Mouse (Mus musculus) mesoderm, embryonic 11.5 days (tissue): ENCODE results near the gene Hoxa10.

Experiments
- DNase-seq: peaks from one replicate; pipeline ENCODE4 v3.0.0-alpha.2; 2012; ENCODE audit warnings: low read depth, low spot score

Hoxa10 gene

GRCm38 (mm10) chr6:52245040-52245756 is 4.5 kb upstream of the Hoxa10 start:
- no peak for DNase-seq

GRCm38 (mm10) chr6:52244471-52245039 is 3.9 kb upstream of the Hoxa10 start:
- no peak for DNase-seq

GRCm38 (mm10) chr6:52243681-52244121 is 3.0 kb upstream of the Hoxa10 start:
- no peak for DNase-seq

GRCm38 (mm10) chr6:52242801-52243332 is 2.2 kb upstream of the Hoxa10 start:
- DNase-seq = no peak

- DNase-seq = no peak
Measured at GRCm38 (mm10) chr6:52241001-52241621, 457 bp upstream of the Hoxa10 start.

GRCm38 (mm10) chr6:52239625-52240388 is 847 bp downstream of the Hoxa10 start:
- DNase-seq = no peak

- DNase-seq = no peak
Measured at GRCm38 (mm10) chr6:52238976-52239375, 1.7 kb downstream of the Hoxa10 start.

GRCm38 (mm10) chr6:52238155-52238545 is 2.5 kb downstream of the Hoxa10 start:
- DNase-seq = no peak

GRCm38 (mm10) chr6:52237346-52238154 is 3.1 kb downstream of the Hoxa10 start:
- no peak for DNase-seq

- DNase-seq = no peak
Measured at GRCm38 (mm10) chr6:52236806-52237205, 3.8 kb downstream of the Hoxa10 start.

- DNase-seq = no peak
Measured at GRCm38 (mm10) chr6:52235866-52236265, 4.8 kb downstream of the Hoxa10 start.

GRCm38 (mm10) chr6:52235267-52235666 is 5.4 kb downstream of the Hoxa10 start:
- DNase-seq = no peak

- DNase-seq = no peak
Measured at GRCm38 (mm10) chr6:52234428-52235140, 6.1 kb downstream of the Hoxa10 start.

- no peak for DNase-seq
Measured at GRCm38 (mm10) chr6:52233546-52234427, 6.9 kb downstream of the Hoxa10 start.

- DNase-seq = no peak
Measured at GRCm38 (mm10) chr6:52232984-52233545, 7.6 kb downstream of the Hoxa10 start.

- no peak for DNase-seq
Measured at GRCm38 (mm10) chr6:52232568-52232965, 8.1 kb downstream of the Hoxa10 start.

GRCm38 (mm10) chr6:52231885-52232567 is 8.6 kb downstream of the Hoxa10 start:
- DNase-seq = no peak

- peak; percentile 80 for DNase-seq
Measured at GRCm38 (mm10) chr6:52230516-52231165, 10.0 kb downstream of the Hoxa10 start, which contains the start of gene Hoxa9. Gene Hoxa9, minus strand, starts transcription at chr6:52231089.
